8 mouse cellular contexts compared by ENCODE assay signal in the genomic region with DNA sequence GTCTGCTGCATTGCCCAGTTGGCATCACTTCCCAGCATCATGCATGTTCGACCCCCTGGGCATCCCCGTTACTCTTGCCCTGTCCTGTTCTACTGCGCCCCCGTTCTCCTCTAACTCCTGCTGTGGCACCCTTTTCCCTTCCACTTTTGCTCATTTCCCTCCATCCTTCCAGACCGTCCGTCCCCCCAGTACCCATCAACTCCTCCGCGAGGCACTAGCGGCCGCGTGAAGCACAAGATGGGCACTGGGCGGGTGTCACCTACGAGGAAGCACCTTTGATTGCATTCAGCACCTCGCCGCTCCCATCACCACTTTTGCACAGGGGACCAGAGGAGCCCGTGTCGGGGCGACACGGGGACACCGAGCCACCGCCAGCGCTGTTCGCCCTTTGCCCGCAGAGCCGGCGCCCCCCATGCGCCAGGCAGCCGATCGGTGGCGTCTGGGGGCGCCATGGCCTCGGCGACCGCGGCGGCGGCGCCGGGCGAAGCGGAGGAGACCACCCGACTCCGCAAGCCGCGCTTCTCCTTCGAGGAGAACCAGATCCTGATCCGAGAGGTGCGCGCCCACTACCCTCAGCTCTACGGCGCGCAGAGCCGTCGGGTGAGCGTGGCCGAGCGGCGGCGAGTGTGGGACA. TPM values are rescaled to one million over a fixed set of nuclear protein-coding genes. Genes with fewer than 3 reads are reported as not detected.
DNase-seq lines count a peak whose midpoint lies in the region; ATAC-seq lines count a peak whose summit lies in the region.

No protein-coding gene starts in this region.

- H3K36me3 ChIP-seq in forebrain, embryonic 16.5 days (ENCODE audit: control insufficient read depth, insufficient read depth): no peaks in the 10 kb centered on the region
- no peaks in the 10 kb centered on the region for H3K36me3 ChIP-seq in neural tube, embryonic 14.5 days (ENCODE audit: control insufficient read depth, insufficient read depth, low read length)

- ATAC-seq in cerebellum, adult (ENCODE audit: insufficient number of reproducible peaks, low FRiP score, low TSS enrichment): no peak
- ATAC-seq in forebrain, embryonic 16.5 days: no peak; the same call in 1 of the 2 replicates
- no peak; the same call in none of the 2 replicates for ATAC-seq in neural tube, embryonic 14.5 days (ENCODE audit: low read depth)

- peaks cover 35% of the 10 kb centered on the region for H3K4me1 ChIP-seq in forebrain, embryonic 16.5 days (replicated peaks; ENCODE audit: control insufficient read depth, insufficient read depth, low read length)
- H3K4me1 ChIP-seq in neural tube, embryonic 14.5 days (ENCODE audit: control insufficient read depth, insufficient read depth, low read length): peaks cover 15% of the 10 kb centered on the region

- peaks cover 2% of the 10 kb centered on the region; the same call in 1 of the 2 replicates for H3K27me3 ChIP-seq in forebrain, embryonic 16.5 days (replicated peaks; ENCODE audit: control insufficient read depth, insufficient read depth, low read length)
- H3K27me3 ChIP-seq in neural tube, embryonic 14.5 days (ENCODE audit: control insufficient read depth, insufficient read depth, low read length): no peaks in the 10 kb centered on the region

- no peaks in the 10 kb centered on the region for H3K9me3 ChIP-seq in forebrain, embryonic 16.5 days (ENCODE audit: control insufficient read depth, low read length)
- no peaks in the 10 kb centered on the region for H3K9me3 ChIP-seq in neural tube, embryonic 14.5 days (ENCODE audit: control insufficient read depth, low read length)

- peak overlapping the region; percentile 67 for H3K4me3 ChIP-seq in forebrain, embryonic 16.5 days (replicated peaks; ENCODE audit: low read length)
- peak overlapping the region; percentile 57 for H3K4me3 ChIP-seq in neural tube, embryonic 14.5 days (ENCODE audit: low read depth, low read length)

- H3K9ac ChIP-seq in forebrain, embryonic 16.5 days (replicated peaks; ENCODE audit: low read depth, low read length): peak overlapping the region; percentile 70
- H3K9ac ChIP-seq in neural tube, embryonic 14.5 days (replicated peaks; ENCODE audit: low read depth, low read length): peak overlapping the region; percentile 56

- H3K4me2 ChIP-seq in forebrain, embryonic 16.5 days (ENCODE audit: low read length): peak overlapping the region; percentile 93
- peak overlapping the region; percentile 57 for H3K4me2 ChIP-seq in neural tube, embryonic 14.5 days (ENCODE audit: low read depth, low read length)

- DNase-seq in cerebellum, adult 11 months: peak; percentile 64
- peak; percentile 61 to 63 for DNase-seq in right cerebral cortex, postnatal 10 days (ENCODE audit: low spot score in 2 of 2)
- DNase-seq in right cerebral cortex, postnatal 36 days (ENCODE audit: low spot score in 2 of 2): no peak
- peak; percentile 37 to 42 for DNase-seq in kidney, postnatal 4 days
- DNase-seq in urinary bladder, postnatal 14 days (ENCODE audit: low spot score): no peak

- H3K27ac ChIP-seq in forebrain, embryonic 16.5 days (ENCODE audit: low read length): no peak overlapping the region
- H3K27ac ChIP-seq in neural tube, embryonic 14.5 days (ENCODE audit: low read depth, low read length): peak overlapping the region; percentile 84

- WGBS in forebrain, embryonic 16.5 days: under 1% methylated on average over 58 of the region's 59 CpGs
- under 1% methylated on average over 44 of the region's 59 CpGs for WGBS in neural tube, embryonic 14.5 days

RNA-seq across cellular contexts. Expression of a gene that starts 0.7 kb away (rescaled TPM):
- polyA plus RNA-seq in forebrain, embryonic 16.5 days (2015; fragmentation: Nextera tagmentation; extraction: Ambion mirVana): 3.1 and 3.6 TPM in 2 replicates
- polyA plus RNA-seq in neural tube, embryonic 14.5 days (2014; fragmentation: Nextera tagmentation; extraction: Ambion mirVana): 6.0 and 6.9 TPM in 2 replicates

RNA-seq across cellular contexts. Expression of a gene that starts 4.6 kb away (rescaled TPM):
- polyA plus RNA-seq in forebrain, embryonic 16.5 days (2015; fragmentation: Nextera tagmentation; extraction: Ambion mirVana): 0.46 and 0.91 TPM in 2 replicates
- polyA plus RNA-seq in neural tube, embryonic 14.5 days (2014; fragmentation: Nextera tagmentation; extraction: Ambion mirVana): 0.84 and 1.1 TPM in 2 replicates

RNA-seq across cellular contexts. Expression of a gene that starts 12.1 kb away (rescaled TPM):
- 28.0 and 30.4 TPM in 2 replicates for polyA plus RNA-seq in forebrain, embryonic 16.5 days (2015; fragmentation: Nextera tagmentation; extraction: Ambion mirVana)
- polyA plus RNA-seq in neural tube, embryonic 14.5 days (2014; fragmentation: Nextera tagmentation; extraction: Ambion mirVana): 29.7 and 30.3 TPM in 2 replicates

RNA-seq across cellular contexts. Expression of a gene that starts 31.6 kb away (rescaled TPM):
- not detected in 2 replicates for polyA plus RNA-seq in forebrain, embryonic 16.5 days (2015; fragmentation: Nextera tagmentation; extraction: Ambion mirVana)
- not detected in 2 replicates for polyA plus RNA-seq in neural tube, embryonic 14.5 days (2014; fragmentation: Nextera tagmentation; extraction: Ambion mirVana)

RNA-seq across cellular contexts. Expression of a gene that starts 32.4 kb away (rescaled TPM):
- 34.4 and 34.7 TPM in 2 replicates for polyA plus RNA-seq in forebrain, embryonic 16.5 days (2015; fragmentation: Nextera tagmentation; extraction: Ambion mirVana)
- polyA plus RNA-seq in neural tube, embryonic 14.5 days (2014; fragmentation: Nextera tagmentation; extraction: Ambion mirVana): 16.8 and 16.9 TPM in 2 replicates

Comparison
In these comparisons a context has a peak if more than half of its experiments do, and no peak if none do; other contexts are left out.
1. DNase-seq: peak in cerebellum, adult 11 months (single experiment), right cerebral cortex, postnatal 10 days (2 of 2) and kidney, postnatal 4 days (2 of 2); none in right cerebral cortex, postnatal 36 days (0 of 2) and urinary bladder, postnatal 14 days (single experiment).